In genomic region chr19:53437311-53437958, GRCm38 (mm10) we compare ENCODE assay signal across 9 mouse cellular contexts. TPM values are rescaled to one million over a fixed set of nuclear protein-coding genes. Genes with fewer than 3 reads are reported as not detected.
A peak's percentile ranks its signal among the peaks of the same experiment; 100 is the strongest.
DNase-seq lines count a peak whose midpoint lies in the region; ATAC-seq lines count a peak whose summit lies in the region.
"Had no signal": no experiment of that assay in that cellular context is flagged by ENCODE, and none has a peak within 500 bp of the region (broad histone marks: within the 10 kb centered on the region; RNA-seq: fewer than 3 reads in every experiment).

No protein-coding gene starts in this region.

- no peak overlapping the region for H3K9ac ChIP-seq in intestine, embryonic 16.5 days (ENCODE audit: low read depth, low read length)
- no peak overlapping the region for H3K9ac ChIP-seq in liver, embryonic 12.5 days
- H3K9ac ChIP-seq: limb, embryonic 15.5 days had no signal

- peak overlapping the region; percentile 50 for H3K27ac ChIP-seq in intestine, embryonic 16.5 days (ENCODE audit: low read length)
- peak overlapping the region; percentile 10; the same call in 1 of the 2 replicates for H3K27ac ChIP-seq in liver, embryonic 12.5 days
- H3K27ac ChIP-seq: limb, embryonic 15.5 days had no signal

- peak overlapping the region; percentile 11; the same call in 1 of the 2 replicates for H3K4me2 ChIP-seq in intestine, embryonic 16.5 days (ENCODE audit: low read depth, low read length)
- no peak overlapping the region for H3K4me2 ChIP-seq in liver, embryonic 12.5 days
- H3K4me2 ChIP-seq: limb, embryonic 15.5 days had no signal

- no peaks in the 10 kb centered on the region for H3K27me3 ChIP-seq in intestine, embryonic 16.5 days (replicated peaks; ENCODE audit: control insufficient read depth, insufficient read depth, low read length)
- peaks cover 6% of the 10 kb centered on the region; the same call in 1 of the 2 replicates for H3K27me3 ChIP-seq in liver, embryonic 12.5 days (replicated peaks)
- H3K27me3 ChIP-seq: limb, embryonic 15.5 days had no signal

- 17% methylated on average over 8 of the region's 8 CpGs for WGBS in intestine, embryonic 16.5 days
- 41% methylated on average over 8 of the region's 8 CpGs for WGBS in liver, embryonic 12.5 days (ENCODE audit: insufficient replicate concordance)

- peak; percentile 39 to 62 for DNase-seq in adrenal gland, postnatal 4 days (ENCODE audit: low spot score in 2 of 2)
- peak; percentile 52 for DNase-seq in ovary, postnatal 14 days (ENCODE audit: low spot score)
- no peak for DNase-seq in right cerebral cortex, adult 2 months (ENCODE audit: low spot score in 2 of 2)
- no peak for DNase-seq in layer of hippocampus, postnatal 10 days (ENCODE audit: low spot score in 2 of 2)
- no peak for DNase-seq in layer of hippocampus, postnatal 36 days
- DNase-seq in cerebellum, adult 9-10 months = no peak

- H3K4me3 ChIP-seq in intestine, embryonic 16.5 days (ENCODE audit: low read length) = no peak overlapping the region
- no peak overlapping the region for H3K4me3 ChIP-seq in liver, embryonic 12.5 days
- H3K4me3 ChIP-seq: limb, embryonic 15.5 days had no signal

- no peaks in the 10 kb centered on the region for H3K9me3 ChIP-seq in intestine, embryonic 16.5 days (ENCODE audit: control insufficient read depth, low read length)
- no peaks in the 10 kb centered on the region for H3K9me3 ChIP-seq in liver, embryonic 12.5 days (replicated peaks)
- H3K9me3 ChIP-seq: limb, embryonic 15.5 days had no signal

- H3K4me1 ChIP-seq in intestine, embryonic 16.5 days (ENCODE audit: control insufficient read depth, insufficient read depth, low read length) = peaks cover 14% of the 10 kb centered on the region
- H3K4me1 ChIP-seq in liver, embryonic 12.5 days = peaks cover 21% of the 10 kb centered on the region
- H3K4me1 ChIP-seq: limb, embryonic 15.5 days had no signal

- no peaks in the 10 kb centered on the region for H3K36me3 ChIP-seq in intestine, embryonic 16.5 days (ENCODE audit: control insufficient read depth, insufficient read depth, low read length)
- no peaks in the 10 kb centered on the region for H3K36me3 ChIP-seq in liver, embryonic 12.5 days
- H3K36me3 ChIP-seq: limb, embryonic 15.5 days had no signal

- ATAC-seq in intestine, embryonic 16.5 days = peak; percentile 86
- ATAC-seq in liver, embryonic 12.5 days = peak; percentile 58

RNA-seq across cellular contexts. Expression of gene Smndc1, which starts 47.1 kb away (rescaled TPM):
- total RNA-seq in adrenal gland, postnatal 4 days (2021) = 10 to 100 TPM; 49.1 to 52.1 TPM
- polyA plus RNA-seq in intestine, embryonic 16.5 days (2015; fragmentation: Nextera tagmentation; extraction: Ambion mirVana) = 36.3 and 40.5 TPM in 2 replicates
- 29.3 and 30.6 TPM in 2 replicates for polyA plus RNA-seq in liver, embryonic 12.5 days (2016; fragmentation: Nextera tagmentation; extraction: Ambion mirVana)
- total RNA-seq in layer of hippocampus, postnatal 10 days (2021) = 10 to 100 TPM; 37.2 to 38.9 TPM
- 10 to 100 TPM; 39.6 to 40.2 TPM for total RNA-seq in layer of hippocampus, postnatal 36 days (2021)

Comparison
In these comparisons a context has a peak if more than half of its experiments do, and no peak if none do; other contexts are left out.
1. DNase-seq: peak in adrenal gland, postnatal 4 days (2 of 2) and ovary, postnatal 14 days (single experiment); none in right cerebral cortex, adult 2 months (0 of 2), layer of hippocampus, postnatal 10 days (0 of 2), layer of hippocampus, postnatal 36 days (0 of 2) and cerebellum, adult 9-10 months (single experiment).